Mouse (Mus musculus) lung, postnatal 0 days (tissue): ENCODE data around the gene Gpc6. TPM values are rescaled to one million over a fixed set of nuclear protein-coding genes. Genes with fewer than 3 reads are reported as not detected.

Experiments
- ATAC-seq: fragments of 200-750 bp; cut with Nextera tagmentation; 2 replicates; pipeline ENCODE4 v1.8.0; 2017; ENCODE audit warnings: moderate library complexity
- DNase-seq: peaks from one replicate; pipeline ENCODE4 v3.0.0-alpha.2; 2016; ENCODE audit warnings: low spot score
- H3K27ac ChIP-seq: fragments of 300-500 bp; sonication (generic); 2 replicates; pipeline ENCODE4 v1.5.1; 2014; ENCODE audit warnings: antibody characterized with exemption, mild to moderate bottlenecking, low read length, mixed read lengths
- H3K27me3 ChIP-seq: fragments of 300-500 bp; sonication (generic); replicated peaks from 2 replicates; pipeline ENCODE4 v1.6.1; 2014; ENCODE audit warnings: low read length, mixed read lengths; ENCODE audit not compliant: insufficient read depth
- H3K36me3 ChIP-seq: fragments of 300-500 bp; sonication (generic); 2 replicates; pipeline ENCODE4 v1.6.1; 2014; ENCODE audit warnings: low read length, mixed read lengths; ENCODE audit not compliant: insufficient read depth
- H3K4me1 ChIP-seq: fragments of 300-500 bp; sonication (generic); 2 replicates; pipeline ENCODE4 v1.6.1; 2014; ENCODE audit warnings: antibody characterized with exemption, low read depth, low read length, mixed read lengths; ENCODE audit not compliant: insufficient read depth
- H3K4me2 ChIP-seq: fragments of 300-500 bp; sonication (generic); replicated peaks from 2 replicates; pipeline ENCODE4 v1.6.1; 2014; ENCODE audit warnings: low read depth, mild to moderate bottlenecking, low read length, moderate library complexity, mixed read lengths
- H3K4me3 ChIP-seq: fragments of 300-500 bp; sonication (generic); 2 replicates; pipeline ENCODE4 v1.5.1; 2014; ENCODE audit warnings: low read depth, low read length
- H3K9ac ChIP-seq: fragments of 300-500 bp; sonication (generic); replicated peaks from 2 replicates; pipeline ENCODE4 v1.6.1; 2014; ENCODE audit warnings: low read depth, mild to moderate bottlenecking
- H3K9me3 ChIP-seq: fragments of 300-500 bp; sonication (generic); 2 replicates; pipeline ENCODE4 v1.6.1; 2016; ENCODE audit warnings: low read length, mixed read lengths
- CTCF ChIP-seq: IDR thresholded peaks from 2 replicates; pipeline ENCODE4 v1.5.1; 2016; ENCODE audit warnings: antibody characterized with exemption, mild to moderate bottlenecking
- EP300 ChIP-seq: IDR thresholded peaks from 2 replicates; pipeline ENCODE4 v1.6.1; 2016; ENCODE audit warnings: antibody characterized with exemption, mild to moderate bottlenecking, control low read depth
- WGBS: fragments of 180-500 bp; shearing (Covaris S2); extraction: QIAGEN DNeasy Blood & Tissue Kit; methylation state at CpG from one replicate; pipeline ENCODE4 v1.1.7; 2014; 5-methylcytosine and 5-hydroxymethylcytosine counted together
- polyA plus RNA-seq: library from polyadenylated mRNA; unstranded; fragments of >200 nt; fragmentation: Nextera tagmentation; extraction: Ambion mirVana; gene quantifications from 2 replicates; pipeline ENCODE4 v1.2.1, GENCODE M21; 2015

Gpc6 gene
- polyA plus RNA-seq, 1 experiment from 2014 or later: 3.1 TPM

DNA sequence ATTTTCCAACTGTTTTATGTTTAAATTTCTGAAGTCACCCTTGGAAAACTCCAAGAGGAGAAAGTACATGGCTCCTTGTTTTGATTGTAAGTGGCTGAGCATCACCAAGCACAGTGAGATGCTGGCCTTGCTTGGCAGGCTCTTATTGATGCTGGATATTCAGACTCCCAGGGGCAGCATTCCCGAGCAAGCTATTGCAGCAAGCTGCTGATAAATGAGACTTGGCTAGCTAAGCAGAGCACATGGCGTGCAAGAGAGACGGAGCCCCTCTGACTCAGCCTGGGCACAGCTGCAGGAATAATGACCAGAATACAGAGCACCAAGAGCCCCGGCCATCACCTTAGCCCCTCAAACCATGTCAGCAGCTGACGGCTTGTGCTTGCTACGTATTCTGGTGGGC, 1036.2 kb downstream of the Gpc6 start:
- WGBS: 59% methylated on average over 6 of the region's 6 CpGs
- no peak overlapping the region for H3K27ac ChIP-seq

DNA sequence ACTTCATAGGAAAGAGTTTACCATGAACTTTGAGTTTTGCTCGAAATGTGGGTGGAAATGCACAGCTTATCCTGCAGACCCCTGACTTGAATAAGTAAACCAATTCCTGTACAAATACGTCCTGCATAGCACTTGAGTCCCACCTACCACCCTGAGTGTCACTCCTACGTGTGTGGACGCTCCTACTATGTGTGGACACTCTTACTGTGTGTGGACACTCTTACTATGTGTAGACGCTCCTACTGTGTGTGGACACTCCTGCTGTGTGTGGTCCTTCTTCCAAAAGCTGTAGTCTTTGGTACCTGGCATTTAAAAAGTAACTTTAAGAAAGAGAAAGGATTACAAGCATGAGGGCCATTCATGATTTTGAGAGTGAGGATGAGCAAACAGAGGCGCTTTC, 1036.7 kb downstream of the Gpc6 start:
- WGBS: 65% methylated on average over 6 of the region's 6 CpGs
- no peak overlapping the region for H3K27ac ChIP-seq
- no peaks in the 10 kb centered on the region for H3K27me3 ChIP-seq
- no peaks in the 10 kb centered on the region for H3K4me1 ChIP-seq
- no peak for DNase-seq
- ATAC-seq: no peak
- H3K9ac ChIP-seq: no peak overlapping the region
- no peak overlapping the region for H3K4me2 ChIP-seq
- no peak overlapping the region for H3K4me3 ChIP-seq
- H3K9me3 ChIP-seq: no peaks in the 10 kb centered on the region
- H3K36me3 ChIP-seq: no peaks in the 10 kb centered on the region
- no peak for TF ChIP-seq CTCF
- no peak for TF ChIP-seq EP300

More for the DNA sequence above, 1036.2 kb downstream of the Gpc6 start:
- Histone ChIP-seq H3K9ac (no peak overlapping the region), H3K27me3 (no peaks in the 10 kb centered on the region), H3K4me2 (no peak overlapping the region), H3K9me3 (no peaks in the 10 kb centered on the region), H3K36me3 (no peaks in the 10 kb centered on the region), H3K4me1 (no peaks in the 10 kb centered on the region), H3K4me3 (no peak overlapping the region)
- DNase-seq (peak; percentile 13), ATAC-seq (peak; percentile 62)
- TF ChIP-seq CTCF (no peak), EP300 (no peak)

DNA sequence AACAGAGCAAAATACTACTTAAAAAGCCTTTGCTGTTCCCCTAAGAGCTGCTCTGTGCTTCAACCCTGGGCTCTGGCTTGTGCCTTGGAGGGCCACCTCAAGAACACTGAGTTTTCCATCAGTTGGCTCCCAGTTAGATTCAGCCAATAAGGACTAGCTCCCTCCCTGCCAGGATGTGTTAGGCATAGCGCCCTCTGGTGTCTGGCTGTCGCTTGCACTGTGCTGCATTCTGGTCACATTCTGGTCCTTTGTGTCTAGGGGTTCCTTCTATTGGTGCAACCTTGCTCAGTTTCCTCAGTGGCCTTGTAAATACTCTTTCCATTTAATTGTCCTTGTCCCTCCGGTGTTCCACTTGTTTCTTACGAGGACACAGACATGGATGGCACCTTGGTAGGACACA, 1037.3 kb downstream of the Gpc6 start:
- DNase-seq (no peak), ATAC-seq (peak; percentile 37)
- Histone ChIP-seq H3K4me3 (no peak overlapping the region), H3K27ac (no peak overlapping the region), H3K4me1 (no peaks in the 10 kb centered on the region), H3K9ac (no peak overlapping the region), H3K27me3 (no peaks in the 10 kb centered on the region), H3K4me2 (no peak overlapping the region), H3K36me3 (no peaks in the 10 kb centered on the region), H3K9me3 (no peaks in the 10 kb centered on the region)
- 75% methylated on average over 4 of the region's 4 CpGs for WGBS
- peak; percentile 73 for TF ChIP-seq CTCF
- TF ChIP-seq EP300: no peak

- no peak overlapping the region for H3K9ac ChIP-seq
- DNase-seq (no peak), ATAC-seq (no peak)
- no peak overlapping the region for H3K27ac ChIP-seq
- TF ChIP-seq EP300: no peak
- no peak for TF ChIP-seq CTCF
- no peak overlapping the region for H3K4me3 ChIP-seq
- 83% methylated on average over 5 of the region's 5 CpGs for WGBS
- no peaks in the 10 kb centered on the region for H3K27me3 ChIP-seq
- no peak overlapping the region for H3K4me2 ChIP-seq
- no peaks in the 10 kb centered on the region for H3K4me1 ChIP-seq
- no peaks in the 10 kb centered on the region for H3K36me3 ChIP-seq
- no peaks in the 10 kb centered on the region for H3K9me3 ChIP-seq
These were observed 1047.5 kb downstream of the Gpc6 start for GRCm38 (mm10) chr14:117972576-117972975.

- Histone ChIP-seq H3K27me3 (no peaks in the 10 kb centered on the region), H3K4me3 (no peak overlapping the region), H3K9ac (no peak overlapping the region), H3K9me3 (no peaks in the 10 kb centered on the region), H3K4me2 (no peak overlapping the region), H3K27ac (no peak overlapping the region), H3K4me1 (no peaks in the 10 kb centered on the region), H3K36me3 (no peaks in the 10 kb centered on the region)
- TF ChIP-seq EP300: no peak
- TF ChIP-seq CTCF: no peak
- ATAC-seq (no peak; the same call in 1 of the 2 replicates), DNase-seq (no peak)
- WGBS: 82% methylated on average over 10 of the region's 10 CpGs
These were observed 1056.4 kb downstream of the Gpc6 start for GRCm38 (mm10) chr14:117981532-117981931.

DNA sequence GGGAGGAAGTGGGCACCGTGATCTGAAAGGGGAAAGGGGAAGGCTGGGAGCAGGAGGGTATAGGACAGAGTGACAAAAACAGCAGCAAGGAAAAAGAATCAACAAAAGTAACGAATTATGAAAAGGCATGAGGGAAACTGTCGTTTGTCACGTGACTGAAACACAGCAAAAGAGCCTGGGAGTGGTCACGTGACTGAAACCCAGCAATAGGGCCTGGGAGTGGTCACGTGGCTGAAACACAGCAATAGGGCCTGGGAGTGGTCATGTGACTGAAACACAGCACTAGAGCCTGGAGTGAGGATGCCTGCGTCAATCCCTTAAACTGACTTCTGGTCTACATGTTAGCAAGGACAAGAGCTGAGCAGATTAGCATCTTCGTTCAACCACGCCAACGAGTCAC, 1063.3 kb downstream of the Gpc6 start:
- Histone ChIP-seq H3K27ac (no peak overlapping the region), H3K9ac (no peak overlapping the region), H3K4me3 (no peak overlapping the region), H3K9me3 (no peaks in the 10 kb centered on the region), H3K27me3 (no peaks in the 10 kb centered on the region), H3K36me3 (no peaks in the 10 kb centered on the region), H3K4me2 (no peak overlapping the region), H3K4me1 (no peaks in the 10 kb centered on the region)
- TF ChIP-seq EP300: no peak
- TF ChIP-seq CTCF: no peak
- WGBS: 88% methylated on average over 10 of the region's 10 CpGs
- no peak for ATAC-seq
- DNase-seq: no peak

DNA sequence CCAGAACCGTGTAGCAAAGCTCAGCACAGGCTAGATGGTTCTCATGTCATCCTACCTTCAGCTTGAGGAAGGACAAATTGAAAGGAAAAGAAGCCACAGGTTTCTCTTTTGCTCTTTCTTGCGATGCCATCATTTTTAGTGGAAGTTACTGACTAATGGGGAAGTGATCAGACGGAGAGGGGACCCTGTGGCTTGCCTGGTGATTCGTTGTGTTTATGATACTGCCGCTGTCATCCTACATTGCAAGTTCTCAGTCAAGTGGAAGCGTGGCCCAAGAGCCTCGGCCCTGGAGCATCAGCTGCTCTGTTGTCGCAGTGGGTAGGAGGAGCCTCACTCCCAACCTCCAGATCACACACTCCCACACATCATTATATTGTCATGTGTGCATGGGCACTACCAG, 1065.1 kb downstream of the Gpc6 start:
- 64% methylated on average over 8 of the region's 8 CpGs for WGBS
- Histone ChIP-seq H3K4me1 (no peaks in the 10 kb centered on the region), H3K4me2 (no peak overlapping the region), H3K27me3 (no peaks in the 10 kb centered on the region), H3K27ac (no peak overlapping the region), H3K36me3 (no peaks in the 10 kb centered on the region), H3K9me3 (no peaks in the 10 kb centered on the region), H3K9ac (no peak overlapping the region), H3K4me3 (no peak overlapping the region)
- ATAC-seq: no peak
- TF ChIP-seq EP300: no peak
- TF ChIP-seq CTCF: no peak
- no peak for DNase-seq
